Mouse (Mus musculus): ENCODE data around the gene Snrpf.
A peak's percentile ranks its signal among the peaks of the same experiment; 100 is the strongest.

The Snrpf gene

DNA sequence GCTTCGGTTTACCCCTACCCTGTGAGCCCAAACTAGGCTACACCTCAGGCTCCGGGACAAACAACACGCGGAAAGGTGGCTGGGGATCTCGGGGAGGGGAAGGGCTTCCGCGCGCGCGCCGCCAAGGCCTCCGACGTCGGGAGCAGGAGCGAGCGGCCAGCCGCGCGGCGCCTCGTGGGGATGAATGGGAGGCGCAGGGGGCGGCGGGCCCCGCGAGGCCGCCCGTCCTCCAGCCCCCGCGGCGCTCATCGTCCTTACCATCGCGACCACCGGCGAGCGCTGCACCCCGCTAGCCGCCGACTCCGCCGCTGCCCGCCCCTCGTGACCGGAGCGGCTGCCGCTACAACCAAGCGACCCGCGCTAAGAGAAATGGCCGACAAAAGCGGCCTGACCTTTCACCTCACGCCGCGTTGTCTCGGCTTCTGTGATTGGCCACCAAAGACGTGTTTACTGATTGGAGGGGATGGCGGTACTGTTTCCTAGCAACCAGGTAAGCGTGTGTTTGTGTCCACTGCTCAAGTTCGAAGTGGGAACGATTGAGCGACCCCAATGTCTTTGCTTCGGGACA lies at the start of gene Snrpf:
TSS of gene Snrpf (minus strand) at position 426 of the 568 bp plus-strand sequence.
- DNase-seq = peak; percentile 92 to 94

- no peak for DNase-seq
Measured at GRCm38 (mm10) chr10:93635941-93636340, 46.4 kb upstream of the Snrpf start.

GRCm38 (mm10) chr10:93633971-93634370 lies 44.5 kb upstream of the Snrpf start:
- DNase-seq = no peak

- no peak for DNase-seq
Measured at GRCm38 (mm10) chr10:93633563-93633962, 44.1 kb upstream of the Snrpf start.

DNA sequence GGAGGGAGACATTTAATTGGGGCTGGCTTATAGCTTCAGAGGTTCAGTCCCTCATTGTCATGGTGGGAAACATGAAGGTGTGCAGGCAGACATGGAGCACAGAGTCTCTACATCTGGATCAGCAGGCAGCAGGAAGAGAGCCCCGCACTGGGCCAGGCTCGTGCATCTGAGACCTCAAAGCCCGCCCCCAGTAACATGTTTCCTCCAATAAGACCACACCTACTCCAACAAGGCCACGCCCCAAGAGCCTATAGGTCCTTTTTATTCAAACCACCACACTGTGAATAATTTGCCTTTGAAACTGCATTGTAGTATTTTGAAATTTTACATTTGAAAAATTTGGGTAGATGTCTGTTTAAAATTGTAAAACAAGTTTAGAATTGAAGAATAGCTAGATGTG lies 42.6 kb upstream of the Snrpf start:
- DNase-seq = no peak

GRCm38 (mm10) chr10:93630310-93630709 lies 40.8 kb upstream of the Snrpf start:
- no peak for DNase-seq

DNA sequence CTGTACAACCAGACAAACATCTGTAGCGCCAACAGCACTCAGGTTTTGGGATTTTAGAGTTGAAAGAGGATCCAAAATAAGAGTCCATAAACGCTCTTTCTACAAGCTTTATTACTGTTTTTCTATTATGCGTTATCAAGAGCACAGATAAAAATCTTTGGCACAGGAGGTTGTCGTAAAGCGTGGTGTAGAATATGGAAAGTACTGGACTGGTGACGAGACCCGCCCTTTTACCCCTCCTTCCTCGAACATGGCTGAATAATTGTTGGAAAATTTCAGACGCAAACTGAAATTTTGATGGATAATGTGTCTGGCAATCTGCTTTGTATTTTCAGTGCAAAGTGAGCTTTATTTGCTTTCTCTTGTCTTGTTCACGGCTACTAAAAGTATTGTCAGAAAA lies 34.6 kb upstream of the Snrpf start:
- no peak for DNase-seq

DNA sequence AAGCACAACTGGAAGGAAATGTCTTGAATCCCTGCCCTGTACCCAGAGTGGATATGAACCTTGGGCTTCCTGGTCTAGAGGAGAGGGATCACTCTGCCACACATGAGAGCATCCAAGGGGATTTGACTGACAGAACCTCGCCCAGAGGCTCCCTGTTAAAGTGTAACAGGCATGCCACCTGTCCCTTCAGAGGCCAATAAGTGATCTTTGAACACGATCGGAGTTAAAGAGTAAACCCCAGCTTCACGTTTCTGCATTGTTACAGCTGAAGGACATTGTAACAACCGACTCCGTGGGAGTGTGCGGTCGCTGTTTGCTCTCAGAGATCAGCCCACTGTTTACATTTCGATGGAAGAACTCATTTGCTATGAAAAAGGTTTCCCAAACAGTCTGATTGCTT lies 34.2 kb upstream of the Snrpf start:
- peak; percentile 73 to 88 for DNase-seq

DNA sequence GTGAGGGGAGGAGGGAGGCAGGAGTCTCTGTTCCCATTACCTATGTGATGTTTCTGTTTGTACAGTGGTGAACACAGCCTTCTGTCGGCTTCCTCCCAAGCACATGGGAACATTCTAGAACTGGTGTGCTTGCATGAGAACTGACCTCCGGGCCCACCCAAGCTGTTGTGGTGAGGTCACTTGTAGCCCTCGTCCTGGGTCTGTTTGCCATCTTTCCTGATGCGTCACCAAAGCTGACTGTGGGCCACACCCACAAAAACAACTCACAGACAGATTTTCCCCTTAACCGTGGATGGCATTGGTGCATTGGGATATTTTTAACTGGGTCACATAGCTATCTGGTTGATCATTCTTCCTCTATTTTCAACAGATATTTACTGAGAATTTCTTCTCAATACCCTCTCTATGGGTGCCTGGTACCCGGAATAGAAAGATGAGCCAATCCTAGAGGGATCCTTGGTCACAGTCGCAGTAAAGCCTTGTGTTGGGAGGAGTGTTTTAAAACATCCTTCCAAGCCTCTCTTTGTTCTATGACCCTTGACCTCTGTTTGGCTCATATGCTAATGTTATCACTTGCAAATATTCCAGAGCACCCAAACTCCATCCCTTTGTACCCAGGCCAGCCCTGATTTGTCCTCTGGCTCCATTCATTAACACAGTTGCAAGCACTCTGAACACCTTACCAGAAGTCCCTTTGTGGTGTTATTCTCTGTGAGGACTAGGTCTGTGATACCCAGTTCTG lies 31.1 kb upstream of the Snrpf start:
- DNase-seq = no peak

GRCm38 (mm10) chr10:93614850-93615249 lies 25.3 kb upstream of the Snrpf start:
- DNase-seq = no peak

- peak in 1 of 2 experiments; percentile 46 for DNase-seq
Measured at GRCm38 (mm10) chr10:93611419-93612007, 22.0 kb upstream of the Snrpf start.

- no peak for DNase-seq
Measured at GRCm38 (mm10) chr10:93610896-93611295, 21.4 kb upstream of the Snrpf start.

DNA sequence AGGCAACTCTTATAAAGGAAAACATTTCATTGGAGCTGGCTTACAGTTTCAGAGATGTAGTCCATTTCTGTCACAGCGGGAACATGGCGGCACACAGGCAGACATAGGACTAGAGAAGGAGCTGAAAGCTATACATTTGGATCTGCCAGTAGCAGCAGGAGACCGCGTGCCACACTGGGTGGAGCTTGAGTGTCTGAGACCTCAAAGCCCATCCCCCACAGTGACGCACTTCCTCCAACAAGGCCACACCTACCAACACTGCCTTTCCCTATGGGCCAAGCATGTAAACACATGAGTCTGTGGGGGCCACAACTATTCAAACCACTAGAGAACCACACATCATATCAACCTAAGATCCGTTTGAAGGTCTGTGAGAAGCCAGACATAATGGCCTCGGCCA lies 19.7 kb upstream of the Snrpf start:
- DNase-seq = no peak

GRCm38 (mm10) chr10:93608051-93608450 lies 18.5 kb upstream of the Snrpf start:
- DNase-seq = no peak

GRCm38 (mm10) chr10:93606326-93606725 lies 16.8 kb upstream of the Snrpf start:
- no peak for DNase-seq

DNA sequence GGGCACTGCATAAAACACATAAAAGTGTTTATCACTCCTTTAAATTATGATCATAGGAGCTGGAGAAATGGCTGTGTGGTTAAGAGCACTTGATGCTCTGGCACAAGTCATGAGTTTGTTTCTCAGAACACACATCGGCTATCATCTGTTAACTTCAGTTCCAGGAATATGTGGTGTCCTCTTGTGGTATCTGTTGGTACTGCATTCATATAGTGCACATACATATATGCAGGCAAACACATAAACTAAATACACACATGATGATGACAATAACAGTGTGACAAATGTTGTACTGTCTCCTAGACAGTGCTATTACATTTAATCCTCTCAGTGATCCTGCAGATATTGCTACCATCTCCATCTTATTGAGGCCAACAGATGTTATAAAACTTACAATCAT lies 13.8 kb upstream of the Snrpf start:
- DNase-seq = no peak

- no peak for DNase-seq
Measured at GRCm38 (mm10) chr10:93602309-93602708, 12.8 kb upstream of the Snrpf start.

DNA sequence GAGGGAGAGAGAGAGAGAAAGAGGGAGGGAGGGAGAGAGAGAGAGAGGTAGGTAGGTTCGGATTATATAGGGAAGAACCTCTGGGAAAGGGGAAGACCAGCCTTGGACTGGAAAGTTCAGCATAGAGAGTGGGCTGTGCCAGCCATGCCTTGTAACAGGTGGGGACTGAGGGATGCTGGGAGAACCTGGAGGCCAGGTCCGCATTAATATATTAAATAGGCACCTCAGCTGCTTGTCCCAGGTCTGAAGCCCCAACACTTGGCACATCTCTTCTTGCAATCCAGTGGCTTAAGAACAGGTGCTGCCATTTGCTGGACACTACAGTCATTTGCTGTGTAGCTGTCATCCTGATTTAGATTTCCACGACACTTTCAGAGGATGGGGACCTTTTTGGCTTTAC lies 7.1 kb upstream of the Snrpf start:
- DNase-seq = no peak

- no peak for DNase-seq
Measured at GRCm38 (mm10) chr10:93595831-93596230, 6.3 kb upstream of the Snrpf start.

DNA sequence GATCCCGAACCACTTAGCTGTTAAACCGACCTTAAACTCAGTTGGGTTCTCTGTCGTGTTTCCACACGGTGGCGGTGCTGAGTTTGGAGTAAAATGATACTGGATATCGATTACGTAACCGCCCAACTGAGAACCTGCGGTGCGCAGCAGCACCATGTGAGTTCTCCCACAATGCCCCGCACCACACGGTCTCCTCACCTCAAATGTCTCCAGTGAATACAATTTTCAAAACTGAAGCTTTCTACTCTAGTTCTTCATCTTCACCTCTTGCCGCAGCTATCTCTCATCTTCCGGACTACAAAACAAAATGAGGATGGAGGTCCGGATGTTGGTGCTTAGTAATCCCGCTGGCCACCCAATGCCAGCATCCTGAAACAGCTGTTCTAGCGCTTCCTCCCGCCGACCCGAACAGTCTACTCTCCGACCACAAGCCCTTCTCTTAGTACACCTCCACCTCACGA lies 4.5 kb upstream of the Snrpf start:
- DNase-seq = peak; percentile 89 to 93

DNA sequence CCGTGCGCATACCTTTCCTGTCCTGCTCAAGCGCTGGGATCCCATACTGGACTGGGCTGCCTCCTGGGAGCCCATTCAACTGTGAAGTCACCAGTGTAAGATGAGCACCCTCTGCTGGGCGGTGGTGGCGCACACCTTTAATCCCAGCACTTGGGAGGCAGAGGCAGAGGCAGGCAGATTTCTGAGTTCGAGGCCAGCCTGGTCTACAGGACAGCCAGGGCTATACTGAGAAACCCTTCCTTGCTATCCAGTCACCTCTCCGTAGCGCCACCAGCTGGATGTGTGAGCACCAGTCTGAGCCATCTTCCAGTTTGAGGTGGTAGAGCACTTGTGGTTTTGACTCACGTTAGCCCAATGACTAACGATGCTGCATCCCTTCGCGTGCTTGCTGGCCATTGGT lies 3.0 kb upstream of the Snrpf start:
- DNase-seq = peak in 1 of 2 experiments; percentile 48

- no peak for DNase-seq
Measured at GRCm38 (mm10) chr10:93588796-93589195, 710 bp downstream of the Snrpf start.

- DNase-seq = peak; percentile 81 to 90
Measured at GRCm38 (mm10) chr10:93577271-93577886, 12.1 kb downstream of the Snrpf start.

DNA sequence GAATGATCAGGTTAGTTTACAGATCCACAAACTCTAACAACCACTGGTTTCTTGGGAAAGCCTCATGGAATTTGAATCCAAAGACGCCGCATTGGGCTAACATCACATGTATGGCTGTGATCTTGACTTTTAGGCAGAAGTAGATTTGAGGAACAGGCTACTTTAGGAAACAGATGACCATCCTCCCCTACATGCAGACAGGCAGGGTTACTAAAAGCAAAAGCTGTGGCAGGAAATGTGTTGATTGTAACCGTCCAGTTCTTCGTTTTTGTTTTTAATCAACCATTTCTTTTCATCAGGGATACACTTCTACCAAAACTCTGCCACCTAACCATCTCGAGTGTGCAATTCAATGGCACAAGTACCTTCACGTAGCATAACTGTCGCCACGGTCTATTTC lies 13.5 kb downstream of the Snrpf start:
- DNase-seq = no peak
